Mouse (Mus musculus): ENCODE data around the gene Fth1. TPM values are rescaled to one million over a fixed set of nuclear protein-coding genes. Genes with fewer than 3 reads are reported as not detected.

Fth1 gene
- polyA plus RNA-seq, 1 experiment: 268 TPM

DNA sequence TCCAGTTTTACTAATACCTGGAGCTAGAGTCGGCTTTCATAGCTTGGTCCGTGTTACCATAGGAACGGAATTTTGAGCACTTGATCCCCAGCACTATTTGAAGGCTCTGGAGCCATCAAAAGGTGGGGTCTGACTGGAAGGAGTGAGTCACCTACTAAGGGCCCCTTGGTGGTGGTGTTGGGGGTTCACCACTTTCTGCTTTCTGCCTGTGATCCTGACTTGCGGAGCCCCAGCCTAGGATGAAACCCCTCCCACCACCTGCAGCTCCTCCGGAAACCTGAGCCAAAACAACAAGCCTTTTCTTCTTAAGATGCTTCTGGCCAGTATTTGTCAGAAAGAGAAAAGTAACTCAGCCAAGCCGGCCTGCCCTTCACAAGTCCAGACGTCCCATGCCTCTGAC is 40.6 kb upstream of the Fth1 start:
- no peak for TF ChIP-seq CTCF (IDR thresholded peaks at IDR 0.05; ENCODE audit: control insufficient read depth, insufficient read depth, insufficient replicate concordance, low read depth, low read length)
- no peak for TF ChIP-seq POLR2A (IDR thresholded peaks at IDR 0.05; ENCODE audit: control insufficient read depth, low read depth, low read length)
- H3K4me1 ChIP-seq (ENCODE audit: control insufficient read depth, insufficient read depth, low read length): 0 out of 2 replicates have a peak, but pooled peaks cover 3% of the 10 kb centered on the region

DNA sequence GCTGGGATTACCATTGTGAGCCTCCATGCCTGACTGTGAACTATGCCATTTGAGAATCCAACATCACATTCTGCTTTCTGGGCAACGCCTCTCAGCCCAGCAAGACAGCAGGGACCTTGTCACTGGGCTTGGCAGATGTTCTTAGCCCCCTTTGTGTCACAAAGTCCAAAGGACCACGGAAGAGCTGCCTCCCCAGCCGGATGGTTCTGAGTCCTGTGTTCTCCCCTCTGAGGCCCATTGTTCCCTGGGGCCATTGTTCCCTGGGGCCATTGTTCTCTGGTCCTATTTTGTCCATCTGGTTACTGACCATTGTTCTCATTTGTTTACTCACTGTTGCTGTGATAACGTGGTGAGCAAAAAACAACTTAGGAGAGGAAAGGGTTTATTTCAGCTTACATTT is 39.5 kb upstream of the Fth1 start:
- Histone ChIP-seq H3K27me3 (ENCODE audit: control insufficient read depth, insufficient read depth, low read length) (no peaks in the 10 kb centered on the region), H3K36me3 (ENCODE audit: control insufficient read depth, insufficient read depth, low read length) (no peaks in the 10 kb centered on the region), H3K27ac (ENCODE audit: control insufficient read depth, insufficient read depth, low read depth, low read length) (no peak overlapping the region), H3K4me3 (ENCODE audit: control insufficient read depth, low read depth, low read length) (no peak overlapping the region), H3K4me1 (ENCODE audit: control insufficient read depth, insufficient read depth, low read length) (0 out of 2 replicates have a peak, but pooled peaks cover 3% of the 10 kb centered on the region)
- TF ChIP-seq POLR2A (IDR thresholded peaks at IDR 0.05; ENCODE audit: control insufficient read depth, low read depth, low read length): no peak
- TF ChIP-seq CTCF (IDR thresholded peaks at IDR 0.05; ENCODE audit: control insufficient read depth, insufficient read depth, insufficient replicate concordance, low read depth, low read length): no peak

More for the DNA sequence above, 40.6 kb upstream of the Fth1 start:
- H3K36me3 ChIP-seq (ENCODE audit: control insufficient read depth, insufficient read depth, low read length): no peaks in the 10 kb centered on the region
- no peak overlapping the region for H3K27ac ChIP-seq (ENCODE audit: control insufficient read depth, insufficient read depth, low read depth, low read length)
- H3K4me3 ChIP-seq (ENCODE audit: control insufficient read depth, low read depth, low read length): no peak overlapping the region
- H3K27me3 ChIP-seq (ENCODE audit: control insufficient read depth, insufficient read depth, low read length): no peaks in the 10 kb centered on the region

DNA sequence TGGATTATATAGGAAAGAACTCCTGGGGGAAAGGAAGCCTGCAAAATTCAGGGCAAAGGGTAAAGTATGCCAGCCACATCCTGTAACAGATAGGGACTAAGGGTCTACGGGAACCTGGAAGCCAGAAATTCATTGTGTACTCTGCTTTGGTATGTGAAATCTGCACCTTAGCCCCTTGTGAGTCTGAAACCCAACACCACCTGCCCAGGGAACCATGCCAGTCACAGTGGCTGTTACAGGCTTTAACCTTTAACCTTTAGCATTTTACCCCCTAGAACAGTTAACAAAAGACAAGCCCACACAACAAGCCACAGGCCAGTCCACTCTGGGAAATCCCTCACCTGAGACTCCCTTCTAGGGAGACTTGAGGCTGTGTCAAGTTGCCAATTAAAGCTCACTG is 38.6 kb upstream of the Fth1 start:
- no peak for TF ChIP-seq POLR2A (IDR thresholded peaks at IDR 0.05; ENCODE audit: control insufficient read depth, low read depth, low read length)
- no peaks in the 10 kb centered on the region for H3K36me3 ChIP-seq (ENCODE audit: control insufficient read depth, insufficient read depth, low read length)
- H3K4me1 ChIP-seq (ENCODE audit: control insufficient read depth, insufficient read depth, low read length): 0 out of 2 replicates have a peak, but pooled peaks cover 3% of the 10 kb centered on the region
- no peaks in the 10 kb centered on the region for H3K27me3 ChIP-seq (ENCODE audit: control insufficient read depth, insufficient read depth, low read length)
- no peak overlapping the region for H3K4me3 ChIP-seq (ENCODE audit: control insufficient read depth, low read depth, low read length)
- no peak overlapping the region for H3K27ac ChIP-seq (ENCODE audit: control insufficient read depth, insufficient read depth, low read depth, low read length)

DNA sequence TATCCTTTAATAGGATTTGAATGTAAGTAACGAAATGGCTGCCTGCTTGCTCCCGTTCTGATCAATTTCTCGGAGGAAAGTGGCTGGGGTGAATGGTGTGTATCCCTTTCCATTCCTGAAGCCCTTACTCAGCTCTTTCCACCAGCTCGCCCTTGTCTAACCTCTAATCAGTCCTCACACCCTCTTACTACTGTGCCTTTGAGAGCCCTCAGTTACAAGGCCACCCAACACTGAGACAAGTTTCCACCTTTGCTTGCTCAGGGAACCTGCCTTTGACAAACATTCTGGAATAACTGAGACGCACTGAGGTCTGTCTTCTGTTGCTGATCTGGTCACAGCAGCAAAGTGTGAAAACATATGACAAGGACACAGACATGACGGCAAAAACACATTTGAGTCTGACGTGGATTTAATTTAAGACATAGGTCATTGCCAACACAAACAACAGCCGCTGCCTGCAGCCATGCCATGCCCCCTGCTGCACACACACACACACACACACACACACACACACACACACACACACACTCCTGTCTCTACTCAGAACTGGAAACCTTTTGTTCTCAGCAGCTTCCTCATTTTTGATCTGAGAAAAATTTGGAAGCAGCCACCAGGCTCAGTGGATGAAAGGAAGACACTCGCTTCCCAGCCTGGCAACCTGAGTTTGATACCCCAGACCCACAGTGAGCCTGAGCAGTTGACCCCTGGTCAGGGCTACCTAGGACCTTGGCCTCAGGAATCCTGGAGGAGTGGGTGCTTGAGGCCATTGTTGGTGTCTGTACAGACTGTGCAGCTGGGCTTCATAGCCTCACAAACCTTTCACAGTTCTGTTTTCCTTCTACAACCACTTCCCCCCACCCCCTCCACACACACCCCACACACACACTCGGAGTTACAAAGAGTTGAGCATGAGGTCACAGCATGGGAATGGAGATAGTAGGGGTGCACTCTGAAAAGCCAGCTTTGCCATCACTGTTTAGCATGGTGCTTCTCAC is 37.6 kb upstream of the Fth1 start:
- no peak for TF ChIP-seq POLR2A (IDR thresholded peaks at IDR 0.05; ENCODE audit: control insufficient read depth, low read depth, low read length)
- TF ChIP-seq CTCF (IDR thresholded peaks at IDR 0.05; ENCODE audit: control insufficient read depth, insufficient read depth, insufficient replicate concordance, low read depth, low read length): no peak
- Histone ChIP-seq H3K4me1 (ENCODE audit: control insufficient read depth, insufficient read depth, low read length) (0 out of 2 replicates have a peak, but pooled peaks cover 3% of the 10 kb centered on the region), H3K27ac (ENCODE audit: control insufficient read depth, insufficient read depth, low read depth, low read length) (no peak overlapping the region), H3K36me3 (ENCODE audit: control insufficient read depth, insufficient read depth, low read length) (no peaks in the 10 kb centered on the region), H3K27me3 (ENCODE audit: control insufficient read depth, insufficient read depth, low read length) (no peaks in the 10 kb centered on the region), H3K4me3 (ENCODE audit: control insufficient read depth, low read depth, low read length) (no peak overlapping the region)

DNA sequence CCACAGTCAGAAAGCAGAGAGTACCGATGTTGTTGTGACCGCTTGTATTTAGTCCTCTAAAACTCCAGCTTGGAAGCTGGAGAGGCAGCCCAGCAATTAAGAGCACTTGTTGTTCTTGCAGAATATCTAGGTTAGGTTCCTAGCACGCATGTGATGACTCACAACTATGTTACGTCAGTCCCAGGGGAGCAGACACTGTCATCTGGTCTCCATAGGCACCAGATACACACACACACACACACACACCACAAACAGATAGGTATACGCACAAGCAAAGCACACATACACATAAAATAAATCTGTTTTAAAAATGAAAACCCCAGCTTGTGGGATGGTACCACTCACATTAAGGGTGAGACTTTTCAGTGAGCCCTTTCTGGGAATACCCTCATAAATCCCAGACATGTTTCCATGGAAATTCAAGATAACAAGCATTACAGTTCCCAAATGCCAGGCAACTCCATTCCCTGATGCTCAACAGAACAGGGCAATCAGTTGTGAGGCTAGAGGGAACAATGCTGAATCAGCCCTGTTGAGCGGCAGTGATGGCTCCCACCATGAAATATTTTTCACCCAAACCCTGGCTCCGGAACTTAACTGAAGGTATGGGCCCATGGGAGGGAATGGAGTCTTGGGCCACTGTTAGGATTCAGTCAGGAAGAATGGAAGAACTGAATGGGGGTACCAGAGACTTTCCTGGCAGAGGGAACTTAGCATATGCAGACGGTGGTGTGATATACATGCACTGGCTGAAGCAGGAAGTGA is 34.4 kb upstream of the Fth1 start:
- Histone ChIP-seq H3K27me3 (ENCODE audit: control insufficient read depth, insufficient read depth, low read length) (no peaks in the 10 kb centered on the region), H3K4me1 (ENCODE audit: control insufficient read depth, insufficient read depth, low read length) (no peaks in the 10 kb centered on the region), H3K4me3 (ENCODE audit: control insufficient read depth, low read depth, low read length) (no peak overlapping the region), H3K36me3 (ENCODE audit: control insufficient read depth, insufficient read depth, low read length) (no peaks in the 10 kb centered on the region), H3K27ac (ENCODE audit: control insufficient read depth, insufficient read depth, low read depth, low read length) (no peak overlapping the region)
- no peak for TF ChIP-seq CTCF (IDR thresholded peaks at IDR 0.05; ENCODE audit: control insufficient read depth, insufficient read depth, insufficient replicate concordance, low read depth, low read length)
- TF ChIP-seq POLR2A (IDR thresholded peaks at IDR 0.05; ENCODE audit: control insufficient read depth, low read depth, low read length): no peak

DNA sequence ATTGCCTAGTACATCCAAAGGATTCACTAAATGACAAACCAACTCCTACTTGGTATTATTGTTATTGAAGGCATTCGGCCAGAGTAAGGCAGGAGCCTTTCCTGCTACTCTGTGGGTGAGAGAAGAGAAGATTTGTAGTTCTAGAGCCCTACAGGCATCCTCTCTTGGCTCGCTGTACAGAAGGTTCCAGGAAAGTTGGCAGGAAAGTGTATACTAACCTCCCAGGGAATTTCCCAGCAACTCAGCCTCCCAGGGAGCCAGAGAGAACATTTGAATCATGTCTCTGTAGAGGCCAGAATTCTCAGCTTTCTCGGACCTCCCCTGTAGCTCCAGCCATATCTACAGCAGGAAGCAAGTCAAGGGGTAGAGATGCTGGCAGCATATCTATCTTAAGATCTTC is 33.4 kb upstream of the Fth1 start:
- TF ChIP-seq CTCF (IDR thresholded peaks at IDR 0.05; ENCODE audit: control insufficient read depth, insufficient read depth, insufficient replicate concordance, low read depth, low read length): no peak
- no peak for TF ChIP-seq POLR2A (IDR thresholded peaks at IDR 0.05; ENCODE audit: control insufficient read depth, low read depth, low read length)
- no peaks in the 10 kb centered on the region for H3K4me1 ChIP-seq (ENCODE audit: control insufficient read depth, insufficient read depth, low read length)
- no peaks in the 10 kb centered on the region for H3K27me3 ChIP-seq (ENCODE audit: control insufficient read depth, insufficient read depth, low read length)
- H3K36me3 ChIP-seq (ENCODE audit: control insufficient read depth, insufficient read depth, low read length): no peaks in the 10 kb centered on the region
- H3K27ac ChIP-seq (ENCODE audit: control insufficient read depth, insufficient read depth, low read depth, low read length): no peak overlapping the region
- no peak overlapping the region for H3K4me3 ChIP-seq (ENCODE audit: control insufficient read depth, low read depth, low read length)

DNA sequence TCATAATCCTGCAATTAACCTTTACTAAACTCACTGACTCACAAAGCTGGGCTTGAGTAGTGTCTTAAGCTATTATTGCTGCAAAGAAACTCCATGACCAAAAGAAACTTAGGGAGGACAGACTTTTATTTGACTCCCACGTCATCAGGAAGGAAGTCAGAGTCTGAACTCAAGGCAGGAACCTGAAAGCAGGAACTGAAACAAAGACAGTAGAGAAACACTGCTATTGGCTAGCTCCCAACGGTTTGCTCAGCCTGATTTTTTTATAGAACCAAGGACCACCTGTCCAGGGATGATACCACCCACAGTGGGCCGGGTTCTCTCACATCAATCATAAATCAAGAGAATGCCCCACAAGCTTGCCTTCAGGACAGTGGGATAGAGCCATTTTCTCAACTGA is 28.0 kb upstream of the Fth1 start:
- H3K4me1 ChIP-seq (ENCODE audit: control insufficient read depth, insufficient read depth, low read length): no peaks in the 10 kb centered on the region
- no peaks in the 10 kb centered on the region for H3K36me3 ChIP-seq (ENCODE audit: control insufficient read depth, insufficient read depth, low read length)
- TF ChIP-seq CTCF (IDR thresholded peaks at IDR 0.05; ENCODE audit: control insufficient read depth, insufficient read depth, insufficient replicate concordance, low read depth, low read length): no peak
- TF ChIP-seq POLR2A (IDR thresholded peaks at IDR 0.05; ENCODE audit: control insufficient read depth, low read depth, low read length): no peak
- H3K27ac ChIP-seq (ENCODE audit: control insufficient read depth, insufficient read depth, low read depth, low read length): no peak overlapping the region
- H3K4me3 ChIP-seq (ENCODE audit: control insufficient read depth, low read depth, low read length): no peak overlapping the region
- no peaks in the 10 kb centered on the region for H3K27me3 ChIP-seq (ENCODE audit: control insufficient read depth, insufficient read depth, low read length)

Data from testis, adult 2 months (tissue).